Mouse (Mus musculus) kidney, postnatal 0 days (tissue): Measurements from ENCODE around the gene Zfp575. TPM values are rescaled to one million over a fixed set of nuclear protein-coding genes. Genes with fewer than 3 reads are reported as not detected.
"Not testable (repeated sequence)": the region's sequence is repeated elsewhere in the genome, so short reads cannot be mapped to it uniquely, and the experiment has no call there.

Source experiments
- ATAC-seq: fragments of 200-750 bp; cut with Nextera tagmentation; replicated peaks from 2 replicates; pipeline ENCODE4 v1.8.0; 2017; ENCODE audit warnings: low read depth, moderate number of reproducible peaks, moderate TSS enrichment, moderate library complexity; ENCODE audit not compliant: low FRiP score
- DNase-seq: peaks from one replicate; pipeline ENCODE4 v3.0.0-alpha.2; 2016; ENCODE audit warnings: low spot score
- H3K27ac ChIP-seq: fragments of 300-500 bp; sonication (generic); 2 replicates; pipeline ENCODE4 v1.5.1; 2014; ENCODE audit warnings: mild to moderate bottlenecking
- H3K27me3 ChIP-seq: fragments of 300-500 bp; sonication (generic); 2 replicates; pipeline ENCODE4 v1.6.1; 2014; ENCODE audit warnings: low read length, mixed read lengths; ENCODE audit not compliant: insufficient read depth
- H3K36me3 ChIP-seq: fragments of 300-500 bp; sonication (generic); 2 replicates; pipeline ENCODE4 v1.6.1; 2014; ENCODE audit warnings: low read length, mixed read lengths; ENCODE audit not compliant: insufficient read depth
- H3K4me1 ChIP-seq: fragments of 300-500 bp; sonication (generic); replicated peaks from 2 replicates; pipeline ENCODE4 v1.6.1; 2014; ENCODE audit warnings: antibody characterized with exemption, low read length, mixed read lengths; ENCODE audit not compliant: insufficient read depth
- H3K4me2 ChIP-seq: fragments of 300-500 bp; sonication (generic); 2 replicates; pipeline ENCODE4 v1.6.1; 2014; ENCODE audit warnings: mild to moderate bottlenecking, low read length, moderate library complexity, mixed read lengths
- H3K4me3 ChIP-seq: fragments of 300-500 bp; sonication (generic); replicated peaks from 2 replicates; pipeline ENCODE4 v1.5.1; 2014; ENCODE audit warnings: low read depth, low read length
- H3K9ac ChIP-seq: fragments of 300-500 bp; sonication (generic); 2 replicates; pipeline ENCODE4 v1.6.1; 2014; ENCODE audit warnings: low read depth, low read length
- H3K9me3 ChIP-seq: fragments of 300-500 bp; sonication (generic); replicated peaks from 2 replicates; pipeline ENCODE4 v1.6.1; 2016; ENCODE audit warnings: low read length, inconsistent platforms, mixed read lengths
- CTCF ChIP-seq: IDR thresholded peaks from 2 replicates; pipeline ENCODE4 v1.5.1; 2016; ENCODE audit warnings: antibody characterized with exemption, low read depth, mild to moderate bottlenecking, moderate library complexity
- WGBS: fragments of 180-500 bp; shearing (Covaris S2); extraction: QIAGEN DNeasy Blood & Tissue Kit; methylation state at CpG from one replicate; pipeline ENCODE4 v1.1.7; 2014; 5-methylcytosine and 5-hydroxymethylcytosine counted together
- polyA plus RNA-seq: library from polyadenylated mRNA; unstranded; fragments of >200 nt; fragmentation: Nextera tagmentation; extraction: Ambion mirVana; gene quantifications from 2 replicates; pipeline ENCODE4 v1.2.1, GENCODE M21; 2015

Gene Zfp575
- polyA plus RNA-seq, 1 experiment from 2014 or later = 4.0 TPM

DNA sequence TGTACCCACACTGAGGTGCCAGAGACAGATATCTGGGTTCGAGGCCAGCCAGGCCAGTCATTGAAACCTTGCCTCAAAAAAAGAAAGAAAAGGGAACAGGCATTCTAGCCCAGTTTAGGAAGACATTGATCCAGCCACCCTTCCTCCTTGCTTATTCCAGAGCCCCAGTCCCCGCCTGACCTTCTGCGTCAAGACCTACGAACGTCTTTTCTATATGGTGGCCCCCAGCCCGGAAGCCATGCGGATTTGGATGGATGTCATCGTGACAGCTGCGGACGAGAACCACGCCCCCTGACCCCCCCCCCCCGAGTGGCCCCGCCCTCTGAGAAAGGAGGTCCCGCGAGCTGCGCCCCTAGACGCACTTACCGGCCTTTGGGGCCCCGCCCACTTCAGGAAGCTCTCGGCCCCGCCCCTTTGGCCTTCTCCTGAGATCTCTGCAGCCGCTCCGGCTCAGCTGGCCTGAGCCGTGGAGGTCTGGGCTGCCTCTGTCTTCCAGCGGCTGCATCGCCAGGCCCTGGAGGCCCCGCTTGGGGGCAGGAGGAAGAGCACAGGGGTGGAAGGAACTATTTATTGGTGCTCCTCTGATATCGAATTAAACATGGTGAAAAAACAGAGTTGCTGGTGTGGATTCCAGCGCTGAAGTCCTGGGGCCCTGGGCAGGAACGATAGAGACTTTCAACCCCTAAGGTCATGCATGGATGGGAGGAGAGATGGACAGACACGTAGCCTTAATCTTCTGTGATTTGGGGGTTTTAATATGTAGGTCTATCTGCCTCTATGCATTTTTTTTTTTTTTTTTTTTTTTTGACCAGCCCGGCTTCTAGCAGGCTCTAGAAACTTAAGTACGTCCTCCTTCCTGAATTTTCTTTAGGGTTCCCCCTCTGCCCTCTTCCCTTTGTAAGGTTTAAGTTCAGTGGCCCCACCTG lies 41.5 kb upstream of the Zfp575 start:
- H3K27me3 ChIP-seq = no peaks in the 10 kb centered on the region
- TF ChIP-seq CTCF = peak; percentile 21; the same call in 1 of the 2 replicates
- H3K9me3 ChIP-seq = no peaks in the 10 kb centered on the region
- WGBS = 6% methylated on average over 32 of the region's 33 CpGs
- no peak overlapping the region for H3K27ac ChIP-seq
- ATAC-seq (peak; percentile 88), DNase-seq (peak; percentile 90)
- H3K36me3 ChIP-seq = no peaks in the 10 kb centered on the region
- peak overlapping the region; percentile 19; the same call in 1 of the 2 replicates for H3K4me3 ChIP-seq
- H3K9ac ChIP-seq = peak overlapping the region; percentile 32; the same call in 1 of the 2 replicates
- no peaks in the 10 kb centered on the region for H3K4me1 ChIP-seq
- peak overlapping the region; percentile 49 for H3K4me2 ChIP-seq

DNA sequence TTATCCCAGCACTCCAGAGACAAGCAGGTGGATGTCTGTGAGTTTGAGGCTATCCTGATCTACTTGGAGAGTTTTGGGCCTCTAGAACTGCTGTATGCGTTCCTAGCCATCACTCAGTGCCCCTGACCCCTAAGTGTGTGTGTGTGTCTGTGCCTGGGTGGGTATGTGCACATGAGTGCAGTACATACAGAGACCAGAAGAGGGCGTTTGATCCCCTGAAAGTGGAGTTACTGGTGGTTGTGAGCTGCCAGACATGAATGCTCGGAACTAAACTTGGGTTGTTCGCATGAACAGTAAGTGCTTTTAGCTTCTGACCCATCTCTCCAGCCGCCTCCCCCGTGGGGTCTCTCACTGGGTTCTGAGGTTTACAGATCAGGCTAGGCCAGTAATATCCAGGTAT lies 35.5 kb upstream of the Zfp575 start:
- Histone ChIP-seq H3K4me1 (no peaks in the 10 kb centered on the region), H3K9me3 (no peaks in the 10 kb centered on the region), H3K36me3 (no peaks in the 10 kb centered on the region), H3K27me3 (no peaks in the 10 kb centered on the region), H3K4me3 (no peak overlapping the region), H3K4me2 (no peak overlapping the region), H3K9ac (no peak overlapping the region), H3K27ac (no peak overlapping the region)
- ATAC-seq (no peak), DNase-seq (no peak)
- TF ChIP-seq CTCF = 0 out of 2 replicates have a peak, but pooled peaks have one; percentile 9
- WGBS = 79% methylated on average over 6 of the region's 6 CpGs

DNA sequence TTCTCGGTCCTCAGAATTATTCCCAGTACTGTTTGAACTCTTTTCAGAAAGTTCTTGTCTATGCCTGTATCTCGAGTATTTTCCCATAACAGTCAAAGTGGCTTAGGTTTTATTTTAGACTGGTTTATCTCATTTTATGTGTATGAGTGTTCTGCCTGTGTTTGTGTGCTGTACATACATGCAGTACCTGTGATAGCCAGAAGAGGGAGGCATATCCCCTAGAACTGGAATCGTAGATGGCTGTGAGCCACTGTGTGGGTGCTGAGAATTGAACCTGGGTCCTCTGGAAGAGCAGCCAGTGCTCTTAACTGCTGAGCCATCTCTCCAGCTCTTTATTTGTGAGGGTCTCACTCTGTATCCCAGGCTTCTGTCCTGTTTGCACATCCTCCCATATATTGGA lies 33.8 kb upstream of the Zfp575 start:
- Histone ChIP-seq H3K9ac (no peak overlapping the region), H3K4me3 (no peak overlapping the region), H3K4me1 (no peaks in the 10 kb centered on the region), H3K36me3 (no peaks in the 10 kb centered on the region), H3K27ac (no peak overlapping the region), H3K4me2 (no peak overlapping the region), H3K9me3 (no peaks in the 10 kb centered on the region), H3K27me3 (no peaks in the 10 kb centered on the region)
- ATAC-seq = no peak
- TF ChIP-seq CTCF = peak; percentile 50; the same call in 1 of the 2 replicates
- DNase-seq = no peak
- WGBS = 87% methylated on average over 3 of the region's 3 CpGs

DNA sequence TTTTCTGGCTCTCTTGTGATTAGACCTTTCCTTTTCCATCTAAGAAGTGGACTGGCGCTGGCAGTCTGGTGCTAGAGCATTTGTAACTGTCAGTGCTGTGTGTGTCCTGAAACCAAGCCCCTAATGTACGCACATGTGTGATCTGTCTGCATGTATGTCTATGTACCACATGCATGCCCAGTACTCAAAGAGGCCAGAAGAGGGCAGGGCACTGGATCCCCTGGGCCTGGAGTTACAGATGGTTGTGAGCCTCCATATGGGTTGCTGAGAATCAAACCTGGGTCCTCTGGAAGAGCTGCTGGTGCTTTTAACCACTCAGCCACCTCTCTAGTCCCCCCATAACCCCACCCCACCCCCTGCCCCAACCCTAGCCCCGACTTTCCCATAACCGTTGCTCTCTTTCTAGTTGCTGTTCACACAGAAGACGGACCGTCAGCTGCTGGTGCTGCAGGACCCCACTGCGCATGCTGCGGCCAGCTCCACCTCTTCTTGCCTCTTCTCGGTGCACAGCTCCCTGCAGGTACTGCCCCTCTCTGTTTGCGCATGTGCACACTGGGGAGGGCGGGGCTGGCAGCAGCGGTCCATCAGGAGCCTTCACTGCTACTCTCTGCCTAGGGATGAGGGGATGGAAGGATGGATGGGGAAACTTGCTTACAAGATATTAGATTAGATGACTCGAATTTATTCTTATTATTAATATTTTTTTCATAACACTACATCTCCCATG lies 32.4 kb upstream of the Zfp575 start:
- H3K27ac ChIP-seq = no peak overlapping the region
- no peaks in the 10 kb centered on the region for H3K4me1 ChIP-seq
- H3K4me3 ChIP-seq = no peak overlapping the region
- peak; percentile 30; the same call in 1 of the 2 replicates for TF ChIP-seq CTCF
- no peaks in the 10 kb centered on the region for H3K9me3 ChIP-seq
- no peak overlapping the region for H3K4me2 ChIP-seq
- no peaks in the 10 kb centered on the region for H3K27me3 ChIP-seq
- 63% methylated on average over 13 of the region's 13 CpGs for WGBS
- no peak for DNase-seq
- H3K36me3 ChIP-seq = no peaks in the 10 kb centered on the region
- ATAC-seq = no peak
- no peak overlapping the region for H3K9ac ChIP-seq

DNA sequence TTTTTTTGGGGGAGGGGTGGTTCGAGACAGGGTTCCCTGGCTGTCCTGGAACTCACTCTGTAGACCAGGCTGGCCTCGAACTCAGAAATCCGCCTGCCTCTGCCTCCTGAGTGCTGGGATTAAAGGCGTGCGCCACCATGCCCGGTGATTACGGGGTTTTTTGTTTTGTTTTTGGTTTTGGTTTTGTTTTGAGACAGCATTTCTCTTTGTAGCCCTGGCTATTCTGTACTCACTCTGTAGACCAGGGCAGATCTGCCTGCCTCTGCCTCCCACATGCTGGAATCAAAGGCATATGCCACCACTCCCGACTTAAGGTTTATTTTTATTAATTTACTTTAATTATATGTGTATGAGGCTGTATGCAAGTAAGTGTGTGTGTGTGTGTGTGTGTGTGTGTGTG lies 30.9 kb upstream of the Zfp575 start:
- not testable (repeated sequence) for DNase-seq, H3K36me3 ChIP-seq, H3K27ac ChIP-seq, H3K4me2 ChIP-seq, H3K9me3 ChIP-seq, ATAC-seq, H3K9ac ChIP-seq, H3K4me1 ChIP-seq, H3K4me3 ChIP-seq, H3K27me3 ChIP-seq
- 91% methylated on average over 8 of the region's 8 CpGs for WGBS

DNA sequence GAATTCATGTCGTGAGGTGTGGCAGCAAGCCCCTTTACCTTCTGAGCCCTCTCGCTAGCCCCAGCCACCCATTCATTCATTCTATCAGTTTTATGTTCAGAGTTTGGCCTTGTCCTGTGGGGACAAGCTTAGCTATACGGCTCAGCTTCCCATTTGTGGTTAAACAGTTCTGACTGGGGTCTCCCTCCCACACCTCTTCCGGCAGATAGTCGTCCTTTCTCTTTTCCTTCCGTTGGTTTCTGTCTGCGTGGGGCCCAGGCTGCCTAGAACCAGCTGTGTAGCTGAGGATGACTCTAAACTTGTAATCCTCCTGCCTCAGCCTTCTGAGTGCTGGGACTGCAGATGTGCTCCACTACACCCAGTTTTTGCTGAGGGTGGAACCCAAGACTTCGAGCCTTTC lies 30.3 kb upstream of the Zfp575 start:
- Histone ChIP-seq H3K27ac (no peak overlapping the region), H3K9me3 (no peaks in the 10 kb centered on the region), H3K4me2 (no peak overlapping the region), H3K9ac (no peak overlapping the region), H3K27me3 (peaks cover 8% of the 10 kb centered on the region), H3K36me3 (no peaks in the 10 kb centered on the region), H3K4me1 (peaks cover under 1% of the 10 kb centered on the region; the same call in 1 of the 2 replicates), H3K4me3 (no peak overlapping the region)
- no peak for DNase-seq
- no peak for TF ChIP-seq CTCF
- ATAC-seq = no peak
- WGBS = 71% methylated on average over 8 of the region's 8 CpGs
